Mouse (Mus musculus): ENCODE results near the gene Rflnb. TPM values are rescaled to one million over a fixed set of nuclear protein-coding genes. Genes with fewer than 3 reads are reported as not detected.

Rflnb gene
- polyA plus RNA-seq (2017; shearing (Covaris generic)), result 26.6 TPM

DNA sequence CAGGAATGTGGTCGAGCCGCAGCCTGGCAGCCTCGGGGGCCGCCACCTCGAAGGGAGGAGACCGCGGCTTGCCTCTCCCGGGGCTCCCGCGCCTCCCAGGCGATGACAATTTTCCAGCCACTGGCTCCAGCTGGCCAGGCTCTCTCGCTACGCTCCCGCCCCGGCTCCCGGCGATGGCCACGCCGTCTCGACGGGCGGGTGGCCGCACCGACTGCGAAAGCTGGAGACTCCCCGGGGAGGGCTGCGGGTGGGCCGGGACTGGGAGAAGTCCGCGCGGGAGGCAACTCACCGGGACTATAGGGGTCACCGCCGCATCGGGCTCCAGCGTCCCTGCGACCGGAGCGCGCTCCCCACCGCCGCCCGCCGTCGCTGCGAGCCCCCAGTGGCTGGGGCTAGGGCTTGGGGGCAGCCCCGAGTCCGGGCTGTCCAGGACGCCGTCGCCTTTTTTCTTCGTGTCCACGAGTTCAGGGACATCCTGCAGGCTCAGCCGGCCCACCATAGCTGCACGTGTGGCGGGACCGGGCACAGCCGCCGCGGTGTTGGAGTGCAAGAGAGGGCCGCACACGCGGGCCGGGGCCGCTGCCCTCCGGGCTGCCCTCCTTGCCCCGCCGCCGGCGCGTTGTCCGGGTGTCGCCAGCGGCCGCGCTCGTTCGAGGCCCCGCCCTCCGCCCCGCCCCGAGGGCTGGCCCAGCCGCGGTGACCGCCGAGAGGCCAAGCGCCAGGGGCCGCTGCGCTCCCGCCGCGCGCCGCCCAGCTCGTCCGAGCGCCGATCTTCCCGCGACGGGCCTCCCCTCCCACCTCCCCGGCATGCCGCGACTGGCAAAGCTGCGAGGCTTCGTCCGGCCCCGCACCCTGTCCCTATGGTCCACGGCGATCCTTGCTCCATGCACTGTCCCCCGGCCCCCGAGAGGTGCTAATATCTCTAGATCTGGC, at the start of gene Rflnb:
Gene Rflnb (minus strand): TSS at position 644 of the 933 bp plus-strand sequence.

DNA sequence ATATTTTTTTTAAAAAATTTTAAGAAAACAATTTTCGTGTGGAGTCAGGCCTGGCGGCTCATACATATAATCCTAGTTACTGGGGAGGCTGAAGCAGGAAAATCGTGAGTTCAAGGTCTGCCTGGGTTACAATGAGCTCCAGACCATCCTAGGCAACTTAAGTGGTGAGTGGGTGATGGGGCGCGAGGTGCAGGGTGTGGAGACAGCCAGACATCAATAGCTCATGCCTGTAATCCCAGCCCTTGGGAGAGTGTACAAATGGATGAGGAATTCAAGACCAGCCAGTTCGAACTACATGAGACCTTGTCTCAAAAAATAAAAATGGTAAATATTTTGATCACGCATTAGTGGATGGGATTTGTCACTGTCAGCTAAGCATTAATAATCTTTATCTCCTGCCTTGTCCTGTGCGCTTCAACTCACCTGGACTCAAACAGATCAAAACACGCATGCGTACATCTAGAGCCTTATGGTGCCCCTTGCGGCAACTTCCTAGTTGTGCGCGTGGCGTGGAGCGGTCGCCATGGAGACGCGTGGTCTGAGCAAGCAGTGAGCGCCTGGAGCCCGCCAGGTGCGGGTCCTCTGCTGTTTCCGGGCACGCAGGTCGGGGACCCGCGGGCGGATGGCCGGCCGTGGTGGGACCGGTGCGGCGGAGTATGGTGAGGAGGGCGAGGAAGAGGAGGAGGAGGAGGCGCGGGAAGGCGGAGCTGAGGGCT, 28.0 kb downstream of the Rflnb start, which contains the start of gene 1700016K19Rik:
Gene 1700016K19Rik (plus strand): TSS at position 473 of the 716 bp plus-strand sequence.

Other genes starting within 250 kb of the Rflnb start
- not detected for gene Doc2b, start 231.7 kb downstream of the Rflnb start, polyA plus RNA-seq (2017; shearing (Covaris generic))
- 10.2 TPM for gene Rph3al, start 89.4 kb downstream of the Rflnb start, polyA plus RNA-seq (2017; shearing (Covaris generic))
- not detected for gene 1700016K19Rik, start 27.9 kb downstream of the Rflnb start, polyA plus RNA-seq (2017; shearing (Covaris generic))
- gene Vps53, start 151.9 kb upstream of the Rflnb start, polyA plus RNA-seq (2017; shearing (Covaris generic)), result 70.0 TPM
- gene Fam57a, start 151.9 kb upstream of the Rflnb start, polyA plus RNA-seq (2017; shearing (Covaris generic)), result 5.6 TPM
- not detected for gene Dbil5, start 189.8 kb upstream of the Rflnb start, polyA plus RNA-seq (2017; shearing (Covaris generic))
- gene Gemin4, start 189.9 kb upstream of the Rflnb start, polyA plus RNA-seq (2017; shearing (Covaris generic)), result 31.4 TPM
- gene Mrm3, start 215.9 kb upstream of the Rflnb start, polyA plus RNA-seq (2017; shearing (Covaris generic)), result 16.2 TPM
- 88.5 TPM for gene Glod4, start 215.9 kb upstream of the Rflnb start, polyA plus RNA-seq (2017; shearing (Covaris generic))

All from inflammation-experienced regulatory T-cells, adult 16 weeks (primary cell).